Mouse (Mus musculus) intestine, embryonic 16.5 days (tissue): ENCODE measurements around the gene Zdhhc18. TPM values are rescaled to one million over a fixed set of nuclear protein-coding genes. Genes with fewer than 3 reads are reported as not detected.

Source experiments
- ATAC-seq: fragments of 200-750 bp; cut with Nextera tagmentation; 2 replicates; pipeline ENCODE4 v1.8.0; 2017; ENCODE audit warnings: moderate TSS enrichment, moderate library complexity
- H3K27ac ChIP-seq: fragments of 300-500 bp; sonication (generic); 2 replicates; pipeline ENCODE4 v1.5.1; 2014; ENCODE audit warnings: mild to moderate bottlenecking, low read length
- H3K27me3 ChIP-seq: fragments of 300-500 bp; sonication (generic); replicated peaks from 2 replicates; pipeline ENCODE4 v1.6.1; 2014; ENCODE audit warnings: low read length, control low read depth, mixed read lengths; ENCODE audit not compliant: control insufficient read depth, insufficient read depth
- H3K36me3 ChIP-seq: fragments of 300-500 bp; sonication (generic); 2 replicates; pipeline ENCODE4 v1.6.1; 2014; ENCODE audit warnings: low read length, control low read depth; ENCODE audit not compliant: control insufficient read depth, insufficient read depth
- H3K4me1 ChIP-seq: fragments of 300-500 bp; sonication (generic); 2 replicates; pipeline ENCODE4 v1.6.1; 2014; ENCODE audit warnings: low read length, control low read depth, mixed read lengths; ENCODE audit not compliant: control insufficient read depth, insufficient read depth
- H3K4me2 ChIP-seq: fragments of 300-500 bp; sonication (generic); 2 replicates; pipeline ENCODE4 v1.6.1; 2014; ENCODE audit warnings: low read depth, low read length, control low read depth
- H3K4me3 ChIP-seq: fragments of 300-500 bp; sonication (generic); 2 replicates; pipeline ENCODE4 v1.5.1; 2014; ENCODE audit warnings: mild to moderate bottlenecking, low read length
- H3K9ac ChIP-seq: fragments of 300-500 bp; sonication (generic); 2 replicates; pipeline ENCODE4 v1.6.1; 2014; ENCODE audit warnings: low read depth, low read length
- H3K9me3 ChIP-seq: fragments of 300-500 bp; sonication (generic); 2 replicates; pipeline ENCODE4 v1.6.1; 2016; ENCODE audit warnings: low read length, control low read depth; ENCODE audit not compliant: control insufficient read depth
- WGBS: fragments of 180-500 bp; shearing (Covaris S2); extraction: QIAGEN DNeasy Blood & Tissue Kit; methylation state at CpG from one replicate; pipeline ENCODE4 v1.1.7; 2014; 5-methylcytosine and 5-hydroxymethylcytosine counted together
- polyA plus RNA-seq: library from polyadenylated mRNA; unstranded; fragments of >200 nt; fragmentation: Nextera tagmentation; extraction: Ambion mirVana; gene quantifications from 2 replicates; pipeline ENCODE4 v1.2.1, GENCODE M21; 2015

Gene Zdhhc18
- polyA plus RNA-seq, 1 experiment from 2014 or later: 1.3 TPM

DNA sequence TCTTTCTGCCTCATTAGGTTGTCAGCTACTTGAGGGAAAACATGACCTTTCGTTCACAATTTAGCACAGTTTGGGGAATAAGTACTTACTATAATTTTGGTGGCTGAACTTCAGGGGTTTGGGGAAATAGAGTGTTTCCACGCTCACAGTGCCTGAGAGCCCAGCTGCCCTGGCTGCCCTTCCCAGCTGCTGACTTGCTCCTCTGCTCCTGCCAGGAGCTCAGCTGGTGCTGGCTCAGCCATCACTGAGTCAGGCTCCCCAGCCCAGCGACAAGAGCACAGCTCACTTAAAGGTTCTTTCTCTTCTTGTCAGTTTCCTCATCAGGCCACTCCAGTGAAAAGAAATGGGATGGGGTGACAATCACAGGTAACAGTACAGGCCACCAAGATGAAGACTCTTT is 18.6 kb upstream of the Zdhhc18 start:
- no peak overlapping the region for H3K9ac ChIP-seq
- H3K4me1 ChIP-seq: peaks cover 22% of the 10 kb centered on the region
- ATAC-seq: no peak
- H3K4me2 ChIP-seq: no peak overlapping the region
- WGBS: 69% methylated on average over 3 of the region's 3 CpGs
- H3K27me3 ChIP-seq: no peaks in the 10 kb centered on the region
- H3K27ac ChIP-seq: 0 out of 2 replicates have a peak overlapping the region, but pooled peaks have one; percentile 8
- no peaks in the 10 kb centered on the region for H3K9me3 ChIP-seq
- H3K4me3 ChIP-seq: no peak overlapping the region
- peaks cover 7% of the 10 kb centered on the region; the same call in 1 of the 2 replicates for H3K36me3 ChIP-seq

DNA sequence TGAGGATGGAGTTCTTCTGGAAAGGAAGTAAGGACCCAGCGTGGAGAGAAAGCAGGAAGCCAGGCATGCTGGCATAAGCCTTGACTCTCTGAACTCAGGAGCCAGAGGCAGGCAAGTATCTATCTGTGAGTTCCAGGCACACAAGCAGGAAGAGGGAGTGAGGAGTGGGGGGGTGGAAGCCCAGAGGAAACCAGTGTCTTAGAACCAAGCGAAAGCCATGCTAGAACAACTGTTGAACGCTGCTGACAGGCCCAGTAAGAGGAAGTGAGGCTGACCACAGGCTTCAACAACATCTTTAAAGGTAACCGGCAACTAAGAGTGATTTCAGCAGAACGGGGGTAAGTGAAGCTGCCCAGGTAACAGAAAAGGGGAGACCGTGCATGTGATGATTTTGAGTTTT is 16.2 kb upstream of the Zdhhc18 start:
- peak overlapping the region; percentile 21; the same call in 1 of the 2 replicates for H3K27ac ChIP-seq
- H3K4me2 ChIP-seq: no peak overlapping the region
- no peak for ATAC-seq
- peaks cover 19% of the 10 kb centered on the region for H3K4me1 ChIP-seq
- no peaks in the 10 kb centered on the region for H3K9me3 ChIP-seq
- no peaks in the 10 kb centered on the region for H3K27me3 ChIP-seq
- H3K36me3 ChIP-seq: peaks cover 7% of the 10 kb centered on the region; the same call in 1 of the 2 replicates
- WGBS: 73% methylated on average over 6 of the region's 6 CpGs
- H3K9ac ChIP-seq: no peak overlapping the region
- no peak overlapping the region for H3K4me3 ChIP-seq

DNA sequence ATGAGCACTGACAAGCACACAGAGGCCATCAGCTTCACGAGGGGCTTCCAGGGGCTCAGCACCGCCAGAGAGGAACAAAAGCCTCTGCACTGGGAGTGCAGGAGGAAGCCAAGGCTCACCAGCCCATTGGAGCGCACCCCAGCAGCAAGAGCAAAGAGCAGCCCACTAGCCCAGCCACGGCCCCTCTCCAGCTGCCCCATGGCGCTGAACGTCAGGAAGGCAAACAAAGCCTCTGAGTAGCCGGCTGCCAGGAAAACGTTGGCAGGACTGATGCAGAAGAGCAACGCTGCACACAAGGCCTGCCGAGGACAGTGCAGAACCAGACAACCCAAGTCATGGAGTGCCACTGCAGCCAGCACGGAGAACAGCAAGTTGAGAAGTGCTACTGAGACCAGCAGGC is 15.2 kb upstream of the Zdhhc18 start:
- peaks cover 7% of the 10 kb centered on the region; the same call in 1 of the 2 replicates for H3K36me3 ChIP-seq
- ATAC-seq: no peak
- peak overlapping the region; percentile 34 for H3K27ac ChIP-seq
- no peak overlapping the region for H3K4me2 ChIP-seq
- peaks cover 22% of the 10 kb centered on the region for H3K4me1 ChIP-seq
- no peaks in the 10 kb centered on the region for H3K9me3 ChIP-seq
- no peaks in the 10 kb centered on the region for H3K27me3 ChIP-seq
- peak overlapping the region; percentile 36; the same call in 1 of the 2 replicates for H3K9ac ChIP-seq
- H3K4me3 ChIP-seq: no peak overlapping the region
- WGBS: 50% methylated on average over 11 of the region's 11 CpGs

DNA sequence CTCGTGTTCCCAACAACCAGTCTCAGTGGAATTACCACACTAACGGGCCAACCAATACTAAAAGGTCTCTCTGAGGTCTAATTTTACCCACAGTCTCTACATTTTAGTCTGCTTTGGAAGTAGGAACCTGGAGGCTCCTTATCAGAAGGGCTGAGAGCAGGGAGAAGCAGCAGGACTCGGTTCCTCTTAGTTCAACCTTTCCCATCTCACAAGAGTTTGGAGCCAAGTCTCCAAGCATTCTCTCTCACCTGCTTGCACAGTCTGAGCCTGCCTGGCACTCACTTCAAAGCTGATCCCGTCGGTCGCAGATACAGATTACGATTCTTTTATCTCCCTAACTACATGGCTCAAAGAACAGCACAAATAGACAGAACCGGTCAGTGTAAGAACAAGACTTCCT is 13.0 kb upstream of the Zdhhc18 start:
- ATAC-seq: no peak

DNA sequence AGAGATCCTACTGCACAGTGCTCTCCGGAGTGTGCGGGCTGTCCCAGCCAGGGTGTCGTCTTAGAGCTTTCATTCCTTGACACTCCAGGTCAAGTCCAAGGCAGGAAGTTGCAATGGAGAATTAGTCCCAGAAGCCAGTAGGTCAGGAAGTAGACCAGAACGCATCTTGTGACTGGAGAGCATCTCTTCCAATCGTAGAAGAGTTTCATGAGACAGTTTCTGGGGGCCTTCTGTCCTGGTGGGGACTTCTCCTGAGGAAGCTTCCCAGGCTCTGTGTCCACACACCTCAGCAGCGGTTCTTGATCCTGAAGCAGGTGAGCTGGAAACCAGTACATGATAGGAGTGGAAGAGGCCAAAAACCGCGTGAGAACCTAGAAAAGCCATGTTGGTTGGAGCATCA is 12.5 kb upstream of the Zdhhc18 start:
- no peak overlapping the region for H3K9ac ChIP-seq
- WGBS: 89% methylated on average over 8 of the region's 8 CpGs
- H3K4me3 ChIP-seq: no peak overlapping the region
- H3K4me1 ChIP-seq: peaks cover 40% of the 10 kb centered on the region
- no peak for ATAC-seq
- H3K27me3 ChIP-seq: no peaks in the 10 kb centered on the region
- H3K9me3 ChIP-seq: no peaks in the 10 kb centered on the region
- H3K4me2 ChIP-seq: no peak overlapping the region
- H3K27ac ChIP-seq: no peak overlapping the region
- peaks cover 2% of the 10 kb centered on the region; the same call in 1 of the 2 replicates for H3K36me3 ChIP-seq

More for the DNA sequence above, 13.0 kb upstream of the Zdhhc18 start:
- Histone ChIP-seq H3K9me3 (no peaks in the 10 kb centered on the region), H3K36me3 (peaks cover 3% of the 10 kb centered on the region; the same call in 1 of the 2 replicates), H3K27me3 (no peaks in the 10 kb centered on the region), H3K9ac (no peak overlapping the region), H3K27ac (no peak overlapping the region), H3K4me1 (peaks cover 38% of the 10 kb centered on the region), H3K4me2 (no peak overlapping the region), H3K4me3 (no peak overlapping the region)
- WGBS: 69% methylated on average over 8 of the region's 8 CpGs

DNA sequence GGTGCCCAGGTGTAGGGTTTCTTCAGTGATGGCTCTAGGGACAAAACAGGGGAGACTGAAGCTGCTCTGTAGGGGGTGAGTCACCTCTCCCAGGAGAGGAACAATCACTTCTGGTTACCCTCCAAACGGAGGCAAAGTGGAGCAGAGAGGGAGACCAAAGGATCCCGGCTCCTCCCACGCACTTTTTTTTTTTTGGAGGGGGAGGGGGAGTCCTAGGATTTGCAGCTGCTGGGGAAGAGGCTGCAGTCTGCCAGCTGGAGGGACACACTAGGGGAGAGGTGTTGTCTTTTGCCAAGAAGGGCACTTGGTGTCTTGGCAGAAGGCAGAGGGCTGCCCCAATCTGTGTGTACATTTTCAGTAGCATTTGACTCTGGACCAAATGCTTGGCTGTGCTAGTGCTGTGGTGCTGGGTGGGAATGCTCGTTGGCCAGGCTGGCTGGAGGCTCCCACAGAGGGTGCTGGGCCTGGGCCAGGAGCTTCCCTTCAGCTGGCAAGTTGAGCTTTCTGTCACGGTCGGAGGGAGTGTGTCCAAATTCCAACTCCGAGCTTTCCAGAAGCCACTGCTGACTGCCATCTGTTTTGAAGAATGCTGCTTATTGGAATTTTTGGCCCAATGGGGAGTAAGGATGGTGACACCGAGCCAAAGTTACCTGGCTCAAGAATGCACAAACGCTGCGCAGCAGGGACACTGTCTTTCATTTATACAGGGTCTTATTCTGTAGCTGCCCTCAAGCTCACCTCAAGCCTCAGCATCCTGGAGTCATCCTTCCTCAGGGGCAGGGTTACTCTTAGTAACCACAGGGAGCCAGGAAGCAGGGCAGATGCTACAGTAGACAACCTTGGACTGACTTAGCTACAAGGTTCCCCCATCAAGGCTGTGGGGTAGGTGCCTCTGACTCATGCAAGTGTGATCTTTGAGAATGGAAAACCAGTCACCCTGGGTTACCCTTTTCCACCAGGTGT is 10.5 kb upstream of the Zdhhc18 start:
- Histone ChIP-seq H3K4me3 (peak overlapping the region; percentile 36), H3K9ac (peak overlapping the region; percentile 55), H3K4me1 (peaks cover 37% of the 10 kb centered on the region), H3K9me3 (no peaks in the 10 kb centered on the region), H3K4me2 (peak overlapping the region; percentile 59), H3K27me3 (no peaks in the 10 kb centered on the region), H3K36me3 (no peaks in the 10 kb centered on the region), H3K27ac (peak overlapping the region; percentile 97)
- peak; percentile 63 for ATAC-seq
- WGBS: 14% methylated on average over 10 of the region's 10 CpGs

DNA sequence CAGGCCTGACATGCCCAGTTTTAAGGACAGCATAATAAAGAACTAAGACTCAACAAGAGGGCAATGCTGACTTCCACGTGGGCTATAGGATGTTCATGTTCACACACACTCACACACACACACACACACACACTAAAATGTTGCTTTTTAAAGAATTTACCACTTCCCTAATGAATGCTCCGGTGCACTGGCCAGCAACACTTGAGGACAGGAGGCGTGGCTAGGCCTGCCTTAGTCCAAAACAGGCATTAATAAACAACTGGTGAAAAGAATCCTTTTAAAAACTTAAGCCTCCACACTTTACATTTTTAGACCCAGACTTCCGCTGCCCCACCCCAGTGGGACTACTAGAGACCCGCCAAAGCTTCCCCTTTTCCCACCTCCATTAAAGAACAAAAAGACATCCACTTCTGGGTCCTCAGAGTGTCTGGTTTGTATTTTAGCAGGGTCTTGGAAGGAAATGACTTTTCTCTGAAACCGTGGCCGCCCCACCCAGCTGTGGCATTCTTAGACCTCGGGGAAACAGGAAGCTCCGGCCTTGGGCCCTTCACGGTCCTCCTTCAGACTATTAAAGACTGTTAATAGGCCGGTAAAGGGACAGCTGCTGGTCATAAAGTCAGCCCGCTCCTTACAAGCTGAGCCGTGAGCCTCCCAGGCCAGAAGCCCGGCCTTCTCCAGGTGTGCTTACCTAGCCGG is 9.7 kb upstream of the Zdhhc18 start:
- peak overlapping the region; percentile 59 for H3K4me2 ChIP-seq
- 9% methylated on average over 15 of the region's 15 CpGs for WGBS
- H3K27me3 ChIP-seq: no peaks in the 10 kb centered on the region
- no peaks in the 10 kb centered on the region for H3K36me3 ChIP-seq
- peaks cover 33% of the 10 kb centered on the region for H3K4me1 ChIP-seq
- H3K9me3 ChIP-seq: no peaks in the 10 kb centered on the region
- peak overlapping the region; percentile 36 for H3K4me3 ChIP-seq
- H3K9ac ChIP-seq: peak overlapping the region; percentile 55
- H3K27ac ChIP-seq: peak overlapping the region; percentile 97
- peak; percentile 75 for ATAC-seq

DNA sequence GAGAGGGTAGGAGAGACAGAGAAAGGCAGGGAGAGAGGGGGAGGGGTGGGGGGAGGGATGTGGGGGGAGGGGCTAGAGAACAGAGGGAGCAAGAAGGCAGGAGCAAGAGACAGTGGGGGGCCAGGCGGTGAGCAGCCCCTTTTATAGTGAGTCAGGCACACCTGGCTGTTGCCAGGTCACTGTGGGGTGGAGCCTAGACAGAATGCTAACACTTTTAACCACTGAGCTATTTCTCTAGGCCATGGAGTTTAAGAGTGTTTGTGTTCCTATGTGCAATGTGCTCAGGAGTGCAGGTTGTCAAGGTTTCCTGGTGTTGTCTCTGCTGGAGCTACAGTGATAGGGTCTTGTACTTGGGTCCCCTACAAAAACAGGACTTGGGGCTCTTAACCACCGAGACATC is 8.8 kb upstream of the Zdhhc18 start:
- Histone ChIP-seq H3K4me1 (peaks cover 33% of the 10 kb centered on the region), H3K4me3 (no peak overlapping the region), H3K4me2 (no peak overlapping the region), H3K9ac (no peak overlapping the region), H3K27ac (peak overlapping the region; percentile 97), H3K9me3 (no peaks in the 10 kb centered on the region), H3K27me3 (no peaks in the 10 kb centered on the region), H3K36me3 (no peaks in the 10 kb centered on the region)
- 50% methylated on average over 2 of the region's 2 CpGs for WGBS
- 0 out of 2 replicates have a peak, but pooled peaks have one; percentile 12 for ATAC-seq

DNA sequence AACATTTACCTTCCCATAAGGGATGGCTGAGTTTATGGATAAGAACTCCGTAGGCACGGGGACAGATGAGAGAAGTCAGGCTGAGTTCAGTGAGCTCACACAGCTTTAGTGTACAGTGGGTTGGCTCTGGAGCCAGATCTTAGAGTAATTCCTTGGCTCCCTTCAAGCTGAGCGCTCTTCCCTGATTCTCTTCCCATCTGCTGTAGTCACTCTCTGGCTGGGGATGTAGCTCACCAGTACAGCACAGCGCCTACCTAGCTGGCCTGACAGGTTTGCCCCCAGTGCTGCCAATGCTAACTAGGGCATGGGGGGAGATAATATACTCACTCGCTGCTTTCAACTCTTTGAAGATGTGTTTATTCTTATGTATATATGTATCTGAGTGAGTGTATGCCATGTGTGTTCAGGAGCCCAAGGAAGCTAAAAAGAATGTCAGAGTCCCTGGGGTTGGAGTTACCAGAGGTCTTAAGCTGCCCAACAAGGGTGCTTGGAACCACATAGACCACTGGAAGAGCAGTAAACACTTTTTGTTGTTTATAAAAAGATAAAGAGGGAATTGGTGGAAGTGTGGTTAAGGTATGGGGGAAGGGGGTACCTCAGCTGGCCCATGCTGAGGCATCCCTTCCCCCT is 8.0 kb upstream of the Zdhhc18 start:
- Histone ChIP-seq H3K9ac (0 out of 2 replicates have a peak overlapping the region, but pooled peaks have one; percentile 14), H3K36me3 (no peaks in the 10 kb centered on the region), H3K4me3 (no peak overlapping the region), H3K4me1 (peaks cover 30% of the 10 kb centered on the region), H3K27ac (no peak overlapping the region), H3K9me3 (no peaks in the 10 kb centered on the region), H3K27me3 (no peaks in the 10 kb centered on the region), H3K4me2 (no peak overlapping the region)
- no peak for ATAC-seq
- 54% methylated on average over 5 of the region's 5 CpGs for WGBS
